Mouse (Mus musculus): ENCODE data around the gene Ccdc92b. TPM values are rescaled to one million over a fixed set of nuclear protein-coding genes. Genes with fewer than 3 reads are reported as not detected.
"Not testable (repeated sequence)": the region's sequence is repeated elsewhere in the genome, so short reads cannot be mapped to it uniquely, and the experiment has no call there.

Gene Ccdc92b
- 2.8 and 3.5 TPM in 2 replicates for polyA plus RNA-seq (2014; fragmentation: Nextera tagmentation; extraction: Ambion mirVana)

- Histone ChIP-seq H3K27ac (ENCODE audit: low read depth, low read length) (no peak within 1 kb of the TSS), H3K4me3 (ENCODE audit: low read depth, low read length) (peak within 1 kb of the TSS; percentile 49), H3K27me3 (ENCODE audit: control insufficient read depth, insufficient read depth, low read length) (peaks cover 26% of the 10 kb centered on the region), H3K36me3 (ENCODE audit: control insufficient read depth, insufficient read depth, low read length) (no peaks in the 10 kb centered on the region), H3K4me2 (peak within 1 kb of the TSS; percentile 65), H3K9me3 (replicated peaks; ENCODE audit: control insufficient read depth, low read length) (no peaks in the 10 kb centered on the region), H3K4me1 (ENCODE audit: control insufficient read depth, insufficient read depth, low read length) (peaks cover 6% of the 10 kb centered on the region), H3K9ac (ENCODE audit: low read depth, low read length) (peak within 1 kb of the TSS; percentile 60)
- peak; percentile 79 for ATAC-seq (replicated peaks; ENCODE audit: insufficient number of reproducible peaks, low FRiP score, low TSS enrichment)
- WGBS (ENCODE audit: insufficient replicate concordance): 2% methylated on average over 48 of the region's 63 CpGs
Measured at GRCm38 (mm10) chr11:74619201-74619955, at the start of gene Ccdc92b. TSS of gene Ccdc92b (plus strand) at chr11:74619605.

- no peak for ATAC-seq (replicated peaks; ENCODE audit: insufficient number of reproducible peaks, low FRiP score, low TSS enrichment)
- Histone ChIP-seq H3K9me3 (replicated peaks; ENCODE audit: control insufficient read depth, low read length) (no peaks in the 10 kb centered on the region), H3K27ac (ENCODE audit: low read depth, low read length) (no peak overlapping the region), H3K4me1 (ENCODE audit: control insufficient read depth, insufficient read depth, low read length) (no peaks in the 10 kb centered on the region), H3K9ac (ENCODE audit: low read depth, low read length) (no peak overlapping the region), H3K4me2 (no peak overlapping the region), H3K36me3 (ENCODE audit: control insufficient read depth, insufficient read depth, low read length) (no peaks in the 10 kb centered on the region), H3K4me3 (ENCODE audit: low read depth, low read length) (no peak overlapping the region), H3K27me3 (ENCODE audit: control insufficient read depth, insufficient read depth, low read length) (peaks cover 7% of the 10 kb centered on the region; the same call in 1 of the 2 replicates)
- 66% methylated on average over 6 of the region's 6 CpGs for WGBS (ENCODE audit: insufficient replicate concordance)
Measured at GRCm38 (mm10) chr11:74569735-74570134, 49.7 kb upstream of the Ccdc92b start.

- H3K9ac ChIP-seq (ENCODE audit: low read depth, low read length): no peak overlapping the region
Measured at GRCm38 (mm10) chr11:74572459-74573061, 46.8 kb upstream of the Ccdc92b start.

GRCm38 (mm10) chr11:74574768-74575434 is 44.5 kb upstream of the Ccdc92b start:
- ATAC-seq (replicated peaks; ENCODE audit: insufficient number of reproducible peaks, low FRiP score, low TSS enrichment): no peak
- no peaks in the 10 kb centered on the region for H3K9me3 ChIP-seq (replicated peaks; ENCODE audit: control insufficient read depth, low read length)
- H3K9ac ChIP-seq (ENCODE audit: low read depth, low read length): no peak overlapping the region
- H3K4me1 ChIP-seq (ENCODE audit: control insufficient read depth, insufficient read depth, low read length): no peaks in the 10 kb centered on the region
- H3K4me3 ChIP-seq (ENCODE audit: low read depth, low read length): no peak overlapping the region
- no peaks in the 10 kb centered on the region for H3K36me3 ChIP-seq (ENCODE audit: control insufficient read depth, insufficient read depth, low read length)
- H3K27ac ChIP-seq (ENCODE audit: low read depth, low read length): no peak overlapping the region
- no peak overlapping the region for H3K4me2 ChIP-seq
- 72% methylated on average over 4 of the region's 4 CpGs for WGBS (ENCODE audit: insufficient replicate concordance)
- H3K27me3 ChIP-seq (ENCODE audit: control insufficient read depth, insufficient read depth, low read length): 0 out of 2 replicates have a peak, but pooled peaks cover 5% of the 10 kb centered on the region

More at GRCm38 (mm10) chr11:74572459-74573061, 46.8 kb upstream of the Ccdc92b start:
- H3K4me1 ChIP-seq (ENCODE audit: control insufficient read depth, insufficient read depth, low read length): no peaks in the 10 kb centered on the region
- H3K27ac ChIP-seq (ENCODE audit: low read depth, low read length): no peak overlapping the region
- 80% methylated on average over 6 of the region's 6 CpGs for WGBS (ENCODE audit: insufficient replicate concordance)
- 0 out of 2 replicates have a peak, but pooled peaks cover 5% of the 10 kb centered on the region for H3K27me3 ChIP-seq (ENCODE audit: control insufficient read depth, insufficient read depth, low read length)
- no peaks in the 10 kb centered on the region for H3K36me3 ChIP-seq (ENCODE audit: control insufficient read depth, insufficient read depth, low read length)
- 0 out of 2 replicates have a peak, but pooled peaks have one; percentile 37 for ATAC-seq (replicated peaks; ENCODE audit: insufficient number of reproducible peaks, low FRiP score, low TSS enrichment)
- H3K9me3 ChIP-seq (replicated peaks; ENCODE audit: control insufficient read depth, low read length): no peaks in the 10 kb centered on the region
- H3K4me2 ChIP-seq: no peak overlapping the region
- H3K4me3 ChIP-seq (ENCODE audit: low read depth, low read length): no peak overlapping the region

GRCm38 (mm10) chr11:74575940-74576339 is 43.5 kb upstream of the Ccdc92b start:
- 83% methylated on average over 3 of the region's 3 CpGs for WGBS (ENCODE audit: insufficient replicate concordance)
- no peaks in the 10 kb centered on the region for H3K9me3 ChIP-seq (replicated peaks; ENCODE audit: control insufficient read depth, low read length)
- ATAC-seq (replicated peaks; ENCODE audit: insufficient number of reproducible peaks, low FRiP score, low TSS enrichment): no peak
- no peak overlapping the region for H3K4me2 ChIP-seq
- H3K36me3 ChIP-seq (ENCODE audit: control insufficient read depth, insufficient read depth, low read length): no peaks in the 10 kb centered on the region
- H3K4me3 ChIP-seq (ENCODE audit: low read depth, low read length): no peak overlapping the region
- 0 out of 2 replicates have a peak, but pooled peaks cover 5% of the 10 kb centered on the region for H3K27me3 ChIP-seq (ENCODE audit: control insufficient read depth, insufficient read depth, low read length)
- no peak overlapping the region for H3K9ac ChIP-seq (ENCODE audit: low read depth, low read length)
- no peaks in the 10 kb centered on the region for H3K4me1 ChIP-seq (ENCODE audit: control insufficient read depth, insufficient read depth, low read length)
- H3K27ac ChIP-seq (ENCODE audit: low read depth, low read length): 0 out of 2 replicates have a peak overlapping the region, but pooled peaks have one; percentile 3

- WGBS (ENCODE audit: insufficient replicate concordance): 32% methylated on average over 3 of the region's 3 CpGs
- no peaks in the 10 kb centered on the region for H3K9me3 ChIP-seq (replicated peaks; ENCODE audit: control insufficient read depth, low read length)
- no peaks in the 10 kb centered on the region for H3K4me1 ChIP-seq (ENCODE audit: control insufficient read depth, insufficient read depth, low read length)
- H3K27ac ChIP-seq (ENCODE audit: low read depth, low read length): peak overlapping the region; percentile 73; the same call in 1 of the 2 replicates
- no peaks in the 10 kb centered on the region for H3K36me3 ChIP-seq (ENCODE audit: control insufficient read depth, insufficient read depth, low read length)
- no peak overlapping the region for H3K4me2 ChIP-seq
- peak; percentile 76; the same call in 1 of the 2 replicates for ATAC-seq (replicated peaks; ENCODE audit: insufficient number of reproducible peaks, low FRiP score, low TSS enrichment)
- H3K27me3 ChIP-seq (ENCODE audit: control insufficient read depth, insufficient read depth, low read length): 0 out of 2 replicates have a peak, but pooled peaks cover 6% of the 10 kb centered on the region
- H3K9ac ChIP-seq (ENCODE audit: low read depth, low read length): no peak overlapping the region
- no peak overlapping the region for H3K4me3 ChIP-seq (ENCODE audit: low read depth, low read length)
Measured at GRCm38 (mm10) chr11:74577068-74577467, 42.3 kb upstream of the Ccdc92b start.

- not testable (repeated sequence) for H3K9ac ChIP-seq (ENCODE audit: low read depth, low read length); H3K4me3 ChIP-seq (ENCODE audit: low read depth, low read length); ATAC-seq (replicated peaks; ENCODE audit: insufficient number of reproducible peaks, low FRiP score, low TSS enrichment); H3K4me1 ChIP-seq (ENCODE audit: control insufficient read depth, insufficient read depth, low read length); H3K36me3 ChIP-seq (ENCODE audit: control insufficient read depth, insufficient read depth, low read length); H3K27ac ChIP-seq (ENCODE audit: low read depth, low read length); H3K9me3 ChIP-seq (replicated peaks; ENCODE audit: control insufficient read depth, low read length); H3K4me2 ChIP-seq
- WGBS (ENCODE audit: insufficient replicate concordance): 44% methylated on average over 4 of the region's 4 CpGs
- peaks cover 18% of the 10 kb centered on the region for H3K27me3 ChIP-seq (ENCODE audit: control insufficient read depth, insufficient read depth, low read length)
Measured at GRCm38 (mm10) chr11:74581333-74581732, 38.1 kb upstream of the Ccdc92b start.

- Histone ChIP-seq H3K9ac (ENCODE audit: low read depth, low read length) (no peak overlapping the region), H3K9me3 (replicated peaks; ENCODE audit: control insufficient read depth, low read length) (no peaks in the 10 kb centered on the region), H3K4me3 (ENCODE audit: low read depth, low read length) (no peak overlapping the region), H3K27me3 (ENCODE audit: control insufficient read depth, insufficient read depth, low read length) (peaks cover 26% of the 10 kb centered on the region), H3K4me1 (ENCODE audit: control insufficient read depth, insufficient read depth, low read length) (no peaks in the 10 kb centered on the region), H3K36me3 (ENCODE audit: control insufficient read depth, insufficient read depth, low read length) (no peaks in the 10 kb centered on the region), H3K27ac (ENCODE audit: low read depth, low read length) (no peak overlapping the region), H3K4me2 (no peak overlapping the region)
- ATAC-seq (replicated peaks; ENCODE audit: insufficient number of reproducible peaks, low FRiP score, low TSS enrichment): no peak
- 80% methylated on average over 3 of the region's 3 CpGs for WGBS (ENCODE audit: insufficient replicate concordance)
Measured at GRCm38 (mm10) chr11:74582464-74582863, 36.9 kb upstream of the Ccdc92b start.
